In the genomic region with DNA sequence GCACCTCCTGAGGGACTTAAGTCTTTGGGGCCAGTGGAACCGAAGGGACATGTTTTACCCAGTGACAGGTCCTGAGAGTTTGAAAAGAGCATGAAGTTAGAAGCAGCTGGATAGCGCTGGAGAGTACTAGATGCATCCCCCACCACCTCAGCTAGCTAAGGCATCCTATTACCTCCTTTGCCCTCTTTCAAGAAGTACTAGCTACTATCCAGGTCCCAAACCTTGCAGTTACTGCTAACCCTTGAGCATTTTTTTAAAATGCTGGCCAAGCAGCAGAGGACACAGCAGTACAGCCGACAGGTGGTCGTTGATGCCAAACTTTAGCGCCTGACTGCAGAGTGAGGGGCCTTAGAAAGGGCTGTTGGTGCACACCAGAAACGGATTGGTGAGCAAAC, we compare ENCODE assay signal across 8 mouse cellular contexts. TPM values are rescaled to one million over a fixed set of nuclear protein-coding genes. Genes with fewer than 3 reads are reported as not detected.
DNase-seq lines count a peak whose midpoint lies in the region; ATAC-seq and TF ChIP-seq lines count a peak whose summit lies in the region.

No protein-coding gene starts in this region.

- peaks cover 9% of the 10 kb centered on the region; the same call in 1 of the 2 replicates for H3K4me1 ChIP-seq in heart, embryonic 12.5 days (replicated peaks)
- no peaks in the 10 kb centered on the region for H3K4me1 ChIP-seq in embryonic fibroblast, embryonic 13.5 days (ENCODE audit: control insufficient read depth, insufficient read depth, low read length)
- H3K4me1 ChIP-seq in limb, embryonic 15.5 days = peaks cover 11% of the 10 kb centered on the region
- H3K4me1 ChIP-seq in stomach, embryonic 16.5 days (ENCODE audit: control insufficient read depth, insufficient read depth, low read length) = peaks cover 9% of the 10 kb centered on the region; the same call in 1 of the 2 replicates

- DNase-seq in heart, adult 18-20 months = no peak
- peak; percentile 16 for DNase-seq in ES-CJ7 (ENCODE audit: low read depth, low spot score)
- DNase-seq in thymus, postnatal 0 days (ENCODE audit: low spot score) = no peak
- DNase-seq in thymus, adult 18-20 months = no peak

- no peak for TF ChIP-seq POLR2A in embryonic fibroblast, embryonic 13.5 days (IDR thresholded peaks at IDR 0.05; ENCODE audit: low read depth, low read length)

- TF ChIP-seq CTCF in embryonic fibroblast, embryonic 13.5 days (IDR thresholded peaks at IDR 0.05; ENCODE audit: borderline replicate concordance, insufficient read depth, low read length) = no peak

- H3K27me3 ChIP-seq in heart, embryonic 12.5 days (replicated peaks) = peaks cover 8% of the 10 kb centered on the region; the same call in 1 of the 2 replicates
- H3K27me3 ChIP-seq in limb, embryonic 15.5 days = no peaks in the 10 kb centered on the region
- no peaks in the 10 kb centered on the region for H3K27me3 ChIP-seq in stomach, embryonic 16.5 days (ENCODE audit: control insufficient read depth, insufficient read depth, low read length)

- H3K27ac ChIP-seq in heart, embryonic 12.5 days (ENCODE audit: poor library complexity, severe bottlenecking) = no peak overlapping the region
- no peak overlapping the region for H3K27ac ChIP-seq in embryonic fibroblast, embryonic 13.5 days (ENCODE audit: insufficient read depth, low read length)
- no peak overlapping the region for H3K27ac ChIP-seq in limb, embryonic 15.5 days
- H3K27ac ChIP-seq in stomach, embryonic 16.5 days (ENCODE audit: low read length) = no peak overlapping the region

- peak overlapping the region; percentile 92 for H3K4me2 ChIP-seq in heart, embryonic 12.5 days
- H3K4me2 ChIP-seq in limb, embryonic 15.5 days = peak overlapping the region; percentile 94
- H3K4me2 ChIP-seq in stomach, embryonic 16.5 days (ENCODE audit: low read depth, low read length) = peak overlapping the region; percentile 83

- H3K9ac ChIP-seq in heart, embryonic 12.5 days = peak overlapping the region; percentile 83
- H3K9ac ChIP-seq in limb, embryonic 15.5 days = peak overlapping the region; percentile 69
- peak overlapping the region; percentile 90 for H3K9ac ChIP-seq in stomach, embryonic 16.5 days (ENCODE audit: low read length)

- no peaks in the 10 kb centered on the region for H3K36me3 ChIP-seq in heart, embryonic 12.5 days
- no peaks in the 10 kb centered on the region for H3K36me3 ChIP-seq in limb, embryonic 15.5 days
- H3K36me3 ChIP-seq in stomach, embryonic 16.5 days (ENCODE audit: control insufficient read depth, insufficient read depth, low read length) = no peaks in the 10 kb centered on the region

- H3K4me3 ChIP-seq in heart, embryonic 12.5 days = peak overlapping the region; percentile 76
- H3K4me3 ChIP-seq in embryonic fibroblast, embryonic 13.5 days (ENCODE audit: insufficient read depth, low read length) = peak overlapping the region; percentile 51
- peak overlapping the region; percentile 82 for H3K4me3 ChIP-seq in limb, embryonic 15.5 days
- peak overlapping the region; percentile 84 for H3K4me3 ChIP-seq in stomach, embryonic 16.5 days (replicated peaks; ENCODE audit: low read length)

- H3K9me3 ChIP-seq in heart, embryonic 12.5 days (replicated peaks) = no peaks in the 10 kb centered on the region
- no peaks in the 10 kb centered on the region for H3K9me3 ChIP-seq in limb, embryonic 15.5 days
- H3K9me3 ChIP-seq in stomach, embryonic 16.5 days (replicated peaks; ENCODE audit: control insufficient read depth, low read length) = no peaks in the 10 kb centered on the region

- ATAC-seq in heart, embryonic 12.5 days (ENCODE audit: insufficient number of reproducible peaks, low FRiP score) = peak; percentile 13; the same call in 1 of the 2 replicates
- no peak; the same call in 1 of the 2 replicates for ATAC-seq in limb, embryonic 15.5 days (ENCODE audit: insufficient number of reproducible peaks, low FRiP score, low TSS enrichment, low read depth)
- ATAC-seq in stomach, embryonic 16.5 days (ENCODE audit: insufficient read depth, low FRiP score) = no peak

- 7% methylated on average over 6 of the region's 6 CpGs for WGBS in heart, embryonic 12.5 days
- 5% methylated on average over 6 of the region's 6 CpGs for WGBS in limb, embryonic 15.5 days
- 7% methylated on average over 6 of the region's 6 CpGs for WGBS in stomach, embryonic 16.5 days

RNA-seq across cellular contexts. Expression of gene Plcb1, which starts 1.0 kb away (rescaled TPM):
- polyA plus RNA-seq in heart, embryonic 12.5 days (2016; fragmentation: Nextera tagmentation; extraction: Ambion mirVana) = 6.1 and 8.2 TPM in 2 replicates
- 1 to 10 TPM; 4.2 to 5.0 TPM for total RNA-seq in heart, adult 18-20 months (2021)
- polyA plus RNA-seq in embryonic fibroblast, embryonic 13.5 days (2011; ENCODE audit: insufficient read length, low read depth, missing spikeins) = 2.8 and 6.4 TPM in 2 replicates
- 9.5 and 12.1 TPM in 2 replicates for polyA plus RNA-seq in limb, embryonic 15.5 days (2015; fragmentation: Nextera tagmentation; extraction: Ambion mirVana)
- 9.2 and 11.9 TPM in 2 replicates for polyA plus RNA-seq in stomach, embryonic 16.5 days (2015; fragmentation: Nextera tagmentation; extraction: Ambion mirVana)
- polyA plus RNA-seq in thymus, postnatal 0 days (2015; fragmentation: Nextera tagmentation; extraction: Ambion mirVana) = 0.72 and 1.5 TPM in 2 replicates
